Mouse (Mus musculus): ENCODE results near the gene Cdca5. TPM values are rescaled to one million over a fixed set of nuclear protein-coding genes. Genes with fewer than 3 reads are reported as not detected.
A peak's percentile ranks its signal among the peaks of the same experiment; 100 is the strongest.

The Cdca5 gene
- polyA plus RNA-seq, 1 experiment from 2014 or later: 16.5 TPM

- no peak for ATAC-seq
- H3K27ac ChIP-seq (ENCODE audit: low read length): no peak overlapping the region
- H3K4me1 ChIP-seq (replicated peaks; ENCODE audit: control insufficient read depth, insufficient read depth, low read length): peaks cover 39% of the 10 kb centered on the region
- H3K4me2 ChIP-seq (ENCODE audit: low read length): peak overlapping the region; percentile 93
- WGBS: 35% methylated on average over 5 of the region's 5 CpGs
- H3K4me3 ChIP-seq (replicated peaks; ENCODE audit: low read length): peak overlapping the region; percentile 85
- H3K36me3 ChIP-seq (ENCODE audit: control insufficient read depth, insufficient read depth): peaks cover 3% of the 10 kb centered on the region; the same call in 1 of the 2 replicates
- no peaks in the 10 kb centered on the region for H3K9me3 ChIP-seq (ENCODE audit: control insufficient read depth, low read length)
- H3K27me3 ChIP-seq (replicated peaks; ENCODE audit: control insufficient read depth, insufficient read depth, low read length): no peaks in the 10 kb centered on the region
- H3K9ac ChIP-seq (replicated peaks; ENCODE audit: low read depth, low read length): peak overlapping the region; percentile 85
These were observed 26.3 kb upstream of the Cdca5 start for GRCm38 (mm10) chr19:6058513-6058912.

- no peaks in the 10 kb centered on the region for H3K27me3 ChIP-seq (replicated peaks; ENCODE audit: control insufficient read depth, insufficient read depth, low read length)
- no peaks in the 10 kb centered on the region for H3K9me3 ChIP-seq (ENCODE audit: control insufficient read depth, low read length)
- no peak overlapping the region for H3K9ac ChIP-seq (replicated peaks; ENCODE audit: low read depth, low read length)
- no peaks in the 10 kb centered on the region; the same call in 1 of the 2 replicates for H3K36me3 ChIP-seq (ENCODE audit: control insufficient read depth, insufficient read depth)
- H3K27ac ChIP-seq (ENCODE audit: low read length): no peak overlapping the region
- H3K4me1 ChIP-seq (replicated peaks; ENCODE audit: control insufficient read depth, insufficient read depth, low read length): peaks cover 39% of the 10 kb centered on the region
- peak overlapping the region; percentile 93; the same call in 1 of the 2 replicates for H3K4me2 ChIP-seq (ENCODE audit: low read length)
- no peak for ATAC-seq
- H3K4me3 ChIP-seq (replicated peaks; ENCODE audit: low read length): no peak overlapping the region
- WGBS: 83% methylated on average over 5 of the region's 5 CpGs
These were observed 25.8 kb upstream of the Cdca5 start for GRCm38 (mm10) chr19:6058966-6059365.

GRCm38 (mm10) chr19:6061021-6061533 lies 23.7 kb upstream of the Cdca5 start, which contains the start of gene Znhit2:
Gene Znhit2 (plus strand): TSS chr19:6061192.
- peak; percentile 79 for ATAC-seq
- H3K4me1 ChIP-seq (replicated peaks; ENCODE audit: control insufficient read depth, insufficient read depth, low read length): peaks cover 40% of the 10 kb centered on the region
- H3K4me3 ChIP-seq (replicated peaks; ENCODE audit: low read length): peak within 1 kb of the TSS; percentile 90
- no peaks in the 10 kb centered on the region for H3K36me3 ChIP-seq (ENCODE audit: control insufficient read depth, insufficient read depth)
- H3K4me2 ChIP-seq (ENCODE audit: low read length): peak within 1 kb of the TSS; percentile 100
- H3K9me3 ChIP-seq (ENCODE audit: control insufficient read depth, low read length): no peaks in the 10 kb centered on the region
- peak within 1 kb of the TSS; percentile 91 for H3K9ac ChIP-seq (replicated peaks; ENCODE audit: low read depth, low read length)
- H3K27ac ChIP-seq (ENCODE audit: low read length): peak within 1 kb of the TSS; percentile 82
- under 1% methylated on average over 58 of the region's 58 CpGs for WGBS
- H3K27me3 ChIP-seq (replicated peaks; ENCODE audit: control insufficient read depth, insufficient read depth, low read length): no peaks in the 10 kb centered on the region

GRCm38 (mm10) chr19:6061641-6062302 lies 23.0 kb upstream of the Cdca5 start:
- Histone ChIP-seq H3K4me3 (replicated peaks; ENCODE audit: low read length) (peak overlapping the region; percentile 90), H3K27ac (ENCODE audit: low read length) (peak overlapping the region; percentile 82), H3K9me3 (ENCODE audit: control insufficient read depth, low read length) (no peaks in the 10 kb centered on the region), H3K9ac (replicated peaks; ENCODE audit: low read depth, low read length) (peak overlapping the region; percentile 91), H3K36me3 (ENCODE audit: control insufficient read depth, insufficient read depth) (no peaks in the 10 kb centered on the region), H3K27me3 (replicated peaks; ENCODE audit: control insufficient read depth, insufficient read depth, low read length) (no peaks in the 10 kb centered on the region), H3K4me2 (ENCODE audit: low read length) (peak overlapping the region; percentile 100), H3K4me1 (replicated peaks; ENCODE audit: control insufficient read depth, insufficient read depth, low read length) (peaks cover 40% of the 10 kb centered on the region)
- ATAC-seq: no peak
- 3% methylated on average over 43 of the region's 44 CpGs for WGBS

GRCm38 (mm10) chr19:6062418-6062817 lies 22.4 kb upstream of the Cdca5 start:
- H3K9ac ChIP-seq (replicated peaks; ENCODE audit: low read depth, low read length): peak overlapping the region; percentile 91
- 71% methylated on average over 5 of the region's 5 CpGs for WGBS
- peak overlapping the region; percentile 90 for H3K4me3 ChIP-seq (replicated peaks; ENCODE audit: low read length)
- peak overlapping the region; percentile 100 for H3K4me2 ChIP-seq (ENCODE audit: low read length)
- H3K36me3 ChIP-seq (ENCODE audit: control insufficient read depth, insufficient read depth): no peaks in the 10 kb centered on the region
- H3K27ac ChIP-seq (ENCODE audit: low read length): no peak overlapping the region
- H3K27me3 ChIP-seq (replicated peaks; ENCODE audit: control insufficient read depth, insufficient read depth, low read length): no peaks in the 10 kb centered on the region
- ATAC-seq: no peak
- no peaks in the 10 kb centered on the region for H3K9me3 ChIP-seq (ENCODE audit: control insufficient read depth, low read length)
- peaks cover 41% of the 10 kb centered on the region for H3K4me1 ChIP-seq (replicated peaks; ENCODE audit: control insufficient read depth, insufficient read depth, low read length)

GRCm38 (mm10) chr19:6063081-6063480 lies 21.7 kb upstream of the Cdca5 start:
- H3K4me1 ChIP-seq (replicated peaks; ENCODE audit: control insufficient read depth, insufficient read depth, low read length): peaks cover 45% of the 10 kb centered on the region
- H3K27ac ChIP-seq (ENCODE audit: low read length): no peak overlapping the region
- no peaks in the 10 kb centered on the region for H3K36me3 ChIP-seq (ENCODE audit: control insufficient read depth, insufficient read depth)
- 93% methylated on average over 6 of the region's 6 CpGs for WGBS
- no peak overlapping the region for H3K4me2 ChIP-seq (ENCODE audit: low read length)
- H3K27me3 ChIP-seq (replicated peaks; ENCODE audit: control insufficient read depth, insufficient read depth, low read length): no peaks in the 10 kb centered on the region
- ATAC-seq: no peak
- no peak overlapping the region for H3K9ac ChIP-seq (replicated peaks; ENCODE audit: low read depth, low read length)
- H3K4me3 ChIP-seq (replicated peaks; ENCODE audit: low read length): no peak overlapping the region
- H3K9me3 ChIP-seq (ENCODE audit: control insufficient read depth, low read length): no peaks in the 10 kb centered on the region

- Histone ChIP-seq H3K4me2 (ENCODE audit: low read length) (peak overlapping the region; percentile 99), H3K4me3 (replicated peaks; ENCODE audit: low read length) (peak overlapping the region; percentile 73), H3K9ac (replicated peaks; ENCODE audit: low read depth, low read length) (peak overlapping the region; percentile 84), H3K27ac (ENCODE audit: low read length) (peak overlapping the region; percentile 90), H3K27me3 (replicated peaks; ENCODE audit: control insufficient read depth, insufficient read depth, low read length) (no peaks in the 10 kb centered on the region), H3K4me1 (replicated peaks; ENCODE audit: control insufficient read depth, insufficient read depth, low read length) (peaks cover 34% of the 10 kb centered on the region), H3K36me3 (ENCODE audit: control insufficient read depth, insufficient read depth) (peaks cover 12% of the 10 kb centered on the region), H3K9me3 (ENCODE audit: control insufficient read depth, low read length) (no peaks in the 10 kb centered on the region)
- WGBS: 43% methylated on average over 5 of the region's 5 CpGs
- no peak for ATAC-seq
These were observed 18.2 kb upstream of the Cdca5 start for GRCm38 (mm10) chr19:6066571-6066970.

GRCm38 (mm10) chr19:6067011-6067723 lies 17.6 kb upstream of the Cdca5 start:
- Histone ChIP-seq H3K4me3 (replicated peaks; ENCODE audit: low read length) (peak overlapping the region; percentile 73), H3K4me2 (ENCODE audit: low read length) (peak overlapping the region; percentile 99), H3K27me3 (replicated peaks; ENCODE audit: control insufficient read depth, insufficient read depth, low read length) (no peaks in the 10 kb centered on the region), H3K4me1 (replicated peaks; ENCODE audit: control insufficient read depth, insufficient read depth, low read length) (peaks cover 29% of the 10 kb centered on the region), H3K9ac (replicated peaks; ENCODE audit: low read depth, low read length) (peak overlapping the region; percentile 84), H3K27ac (ENCODE audit: low read length) (peak overlapping the region; percentile 90), H3K36me3 (ENCODE audit: control insufficient read depth, insufficient read depth) (peaks cover 12% of the 10 kb centered on the region), H3K9me3 (ENCODE audit: control insufficient read depth, low read length) (no peaks in the 10 kb centered on the region)
- peak; percentile 65 for ATAC-seq
- WGBS: under 1% methylated on average over 30 of the region's 30 CpGs

GRCm38 (mm10) chr19:6067724-6068415 lies 16.9 kb upstream of the Cdca5 start, which contains the start of gene Tm7sf2:
Gene Tm7sf2 (minus strand): TSS chr19:6068373.
- 9% methylated on average over 32 of the region's 33 CpGs for WGBS
- Histone ChIP-seq H3K27me3 (replicated peaks; ENCODE audit: control insufficient read depth, insufficient read depth, low read length) (no peaks in the 10 kb centered on the region), H3K9ac (replicated peaks; ENCODE audit: low read depth, low read length) (peak within 1 kb of the TSS; percentile 84), H3K4me2 (ENCODE audit: low read length) (peak within 1 kb of the TSS; percentile 99), H3K4me1 (replicated peaks; ENCODE audit: control insufficient read depth, insufficient read depth, low read length) (peaks cover 22% of the 10 kb centered on the region), H3K9me3 (ENCODE audit: control insufficient read depth, low read length) (no peaks in the 10 kb centered on the region), H3K4me3 (replicated peaks; ENCODE audit: low read length) (peak within 1 kb of the TSS; percentile 73), H3K27ac (ENCODE audit: low read length) (peak within 1 kb of the TSS; percentile 90), H3K36me3 (ENCODE audit: control insufficient read depth, insufficient read depth) (peaks cover 12% of the 10 kb centered on the region)
- ATAC-seq: peak; percentile 94

All from forebrain, embryonic 16.5 days (tissue).